Mouse (Mus musculus): Measurements from ENCODE around the gene Pomt2. TPM values are rescaled to one million over a fixed set of nuclear protein-coding genes. Genes with fewer than 3 reads are reported as not detected.

Gene Pomt2
- polyA plus RNA-seq, 1 experiment from 2014 or later: 21.2 TPM

GRCm38 (mm10) chr12:87132784-87133183 lies 15.0 kb downstream of the Pomt2 start:
- WGBS: 90% methylated on average over 9 of the region's 9 CpGs
- Histone ChIP-seq H3K4me3 (ENCODE audit: low read length) (no peak overlapping the region), H3K36me3 (ENCODE audit: control insufficient read depth, insufficient read depth, low read length) (peaks cover 15% of the 10 kb centered on the region; the same call in 1 of the 2 replicates), H3K27me3 (ENCODE audit: control insufficient read depth, insufficient read depth, low read length) (no peaks in the 10 kb centered on the region), H3K27ac (ENCODE audit: low read depth, low read length) (no peak overlapping the region), H3K9ac (ENCODE audit: low read depth, low read length) (no peak overlapping the region), H3K4me1 (ENCODE audit: control insufficient read depth, insufficient read depth, low read length) (no peaks in the 10 kb centered on the region), H3K9me3 (ENCODE audit: control insufficient read depth, low read length) (no peaks in the 10 kb centered on the region), H3K4me2 (replicated peaks; ENCODE audit: low read depth, low read length) (no peak overlapping the region)
- ATAC-seq (ENCODE audit: low FRiP score, low TSS enrichment): no peak

- Histone ChIP-seq H3K4me1 (ENCODE audit: control insufficient read depth, insufficient read depth, low read length) (no peaks in the 10 kb centered on the region), H3K4me2 (replicated peaks; ENCODE audit: low read depth, low read length) (no peak overlapping the region), H3K27me3 (ENCODE audit: control insufficient read depth, insufficient read depth, low read length) (no peaks in the 10 kb centered on the region), H3K27ac (ENCODE audit: low read depth, low read length) (no peak overlapping the region), H3K36me3 (ENCODE audit: control insufficient read depth, insufficient read depth, low read length) (peaks cover 12% of the 10 kb centered on the region; the same call in 1 of the 2 replicates), H3K9ac (ENCODE audit: low read depth, low read length) (no peak overlapping the region), H3K9me3 (ENCODE audit: control insufficient read depth, low read length) (no peaks in the 10 kb centered on the region), H3K4me3 (ENCODE audit: low read length) (no peak overlapping the region)
- no peak for ATAC-seq (ENCODE audit: low FRiP score, low TSS enrichment)
- 91% methylated on average over 6 of the region's 6 CpGs for WGBS
Measured at GRCm38 (mm10) chr12:87132210-87132609, 15.6 kb downstream of the Pomt2 start.

GRCm38 (mm10) chr12:87131619-87132018 lies 16.1 kb downstream of the Pomt2 start:
- peaks cover 12% of the 10 kb centered on the region; the same call in 1 of the 2 replicates for H3K36me3 ChIP-seq (ENCODE audit: control insufficient read depth, insufficient read depth, low read length)
- no peaks in the 10 kb centered on the region for H3K4me1 ChIP-seq (ENCODE audit: control insufficient read depth, insufficient read depth, low read length)
- H3K27me3 ChIP-seq (ENCODE audit: control insufficient read depth, insufficient read depth, low read length): no peaks in the 10 kb centered on the region
- no peak overlapping the region for H3K9ac ChIP-seq (ENCODE audit: low read depth, low read length)
- H3K4me3 ChIP-seq (ENCODE audit: low read length): no peak overlapping the region
- H3K27ac ChIP-seq (ENCODE audit: low read depth, low read length): no peak overlapping the region
- no peak overlapping the region for H3K4me2 ChIP-seq (replicated peaks; ENCODE audit: low read depth, low read length)
- no peaks in the 10 kb centered on the region for H3K9me3 ChIP-seq (ENCODE audit: control insufficient read depth, low read length)
- 70% methylated on average over 3 of the region's 3 CpGs for WGBS
- ATAC-seq (ENCODE audit: low FRiP score, low TSS enrichment): no peak

GRCm38 (mm10) chr12:87131181-87131580 lies 16.6 kb downstream of the Pomt2 start:
- no peak for ATAC-seq (ENCODE audit: low FRiP score, low TSS enrichment)
- no peaks in the 10 kb centered on the region for H3K27me3 ChIP-seq (ENCODE audit: control insufficient read depth, insufficient read depth, low read length)
- H3K4me2 ChIP-seq (replicated peaks; ENCODE audit: low read depth, low read length): no peak overlapping the region
- no peaks in the 10 kb centered on the region for H3K4me1 ChIP-seq (ENCODE audit: control insufficient read depth, insufficient read depth, low read length)
- H3K9ac ChIP-seq (ENCODE audit: low read depth, low read length): no peak overlapping the region
- no peak overlapping the region for H3K4me3 ChIP-seq (ENCODE audit: low read length)
- peaks cover 12% of the 10 kb centered on the region; the same call in 1 of the 2 replicates for H3K36me3 ChIP-seq (ENCODE audit: control insufficient read depth, insufficient read depth, low read length)
- no peak overlapping the region for H3K27ac ChIP-seq (ENCODE audit: low read depth, low read length)
- 80% methylated on average over 2 of the region's 2 CpGs for WGBS
- H3K9me3 ChIP-seq (ENCODE audit: control insufficient read depth, low read length): no peaks in the 10 kb centered on the region

- H3K27me3 ChIP-seq (ENCODE audit: control insufficient read depth, insufficient read depth, low read length): no peaks in the 10 kb centered on the region
- ATAC-seq (ENCODE audit: low FRiP score, low TSS enrichment): no peak
- no peaks in the 10 kb centered on the region for H3K4me1 ChIP-seq (ENCODE audit: control insufficient read depth, insufficient read depth, low read length)
- no peak overlapping the region for H3K9ac ChIP-seq (ENCODE audit: low read depth, low read length)
- H3K27ac ChIP-seq (ENCODE audit: low read depth, low read length): no peak overlapping the region
- no peak overlapping the region for H3K4me2 ChIP-seq (replicated peaks; ENCODE audit: low read depth, low read length)
- H3K4me3 ChIP-seq (ENCODE audit: low read length): no peak overlapping the region
- peaks cover 10% of the 10 kb centered on the region; the same call in 1 of the 2 replicates for H3K36me3 ChIP-seq (ENCODE audit: control insufficient read depth, insufficient read depth, low read length)
- no peaks in the 10 kb centered on the region for H3K9me3 ChIP-seq (ENCODE audit: control insufficient read depth, low read length)
- WGBS: 88% methylated on average over 4 of the region's 4 CpGs
Measured at GRCm38 (mm10) chr12:87130224-87130623, 17.5 kb downstream of the Pomt2 start.

- H3K27ac ChIP-seq (ENCODE audit: low read depth, low read length): no peak overlapping the region
- ATAC-seq (ENCODE audit: low FRiP score, low TSS enrichment): no peak
- H3K4me2 ChIP-seq (replicated peaks; ENCODE audit: low read depth, low read length): no peak overlapping the region
- H3K36me3 ChIP-seq (ENCODE audit: control insufficient read depth, insufficient read depth, low read length): peaks cover 25% of the 10 kb centered on the region; the same call in 1 of the 2 replicates
- H3K4me1 ChIP-seq (ENCODE audit: control insufficient read depth, insufficient read depth, low read length): no peaks in the 10 kb centered on the region
- no peaks in the 10 kb centered on the region for H3K27me3 ChIP-seq (ENCODE audit: control insufficient read depth, insufficient read depth, low read length)
- no peak overlapping the region for H3K9ac ChIP-seq (ENCODE audit: low read depth, low read length)
- H3K4me3 ChIP-seq (ENCODE audit: low read length): no peak overlapping the region
- 65% methylated on average over 4 of the region's 4 CpGs for WGBS
- no peaks in the 10 kb centered on the region for H3K9me3 ChIP-seq (ENCODE audit: control insufficient read depth, low read length)
Measured at GRCm38 (mm10) chr12:87127256-87127655, 20.5 kb downstream of the Pomt2 start.

GRCm38 (mm10) chr12:87121918-87122589 lies 25.7 kb downstream of the Pomt2 start:
- no peak overlapping the region for H3K4me3 ChIP-seq (ENCODE audit: low read length)
- no peaks in the 10 kb centered on the region for H3K4me1 ChIP-seq (ENCODE audit: control insufficient read depth, insufficient read depth, low read length)
- no peak overlapping the region for H3K27ac ChIP-seq (ENCODE audit: low read depth, low read length)
- H3K27me3 ChIP-seq (ENCODE audit: control insufficient read depth, insufficient read depth, low read length): no peaks in the 10 kb centered on the region
- no peak overlapping the region for H3K9ac ChIP-seq (ENCODE audit: low read depth, low read length)
- peaks cover 32% of the 10 kb centered on the region for H3K36me3 ChIP-seq (ENCODE audit: control insufficient read depth, insufficient read depth, low read length)
- H3K4me2 ChIP-seq (replicated peaks; ENCODE audit: low read depth, low read length): no peak overlapping the region
- ATAC-seq (ENCODE audit: low FRiP score, low TSS enrichment): no peak
- H3K9me3 ChIP-seq (ENCODE audit: control insufficient read depth, low read length): no peaks in the 10 kb centered on the region
- WGBS: 73% methylated on average over 4 of the region's 4 CpGs

- no peak overlapping the region for H3K4me3 ChIP-seq (ENCODE audit: low read length)
- H3K9me3 ChIP-seq (ENCODE audit: control insufficient read depth, low read length): no peaks in the 10 kb centered on the region
Measured at GRCm38 (mm10) chr12:87107357-87107977, 40.3 kb downstream of the Pomt2 start.

GRCm38 (mm10) chr12:87104796-87105195 lies 43.0 kb downstream of the Pomt2 start:
- H3K4me1 ChIP-seq (ENCODE audit: control insufficient read depth, insufficient read depth, low read length): peaks cover 10% of the 10 kb centered on the region; the same call in 1 of the 2 replicates
- H3K36me3 ChIP-seq (ENCODE audit: control insufficient read depth, insufficient read depth, low read length): peaks cover 5% of the 10 kb centered on the region; the same call in 1 of the 2 replicates
- no peak overlapping the region for H3K4me3 ChIP-seq (ENCODE audit: low read length)
- H3K9me3 ChIP-seq (ENCODE audit: control insufficient read depth, low read length): no peaks in the 10 kb centered on the region
- WGBS: 78% methylated on average over 4 of the region's 4 CpGs
- no peak overlapping the region for H3K9ac ChIP-seq (ENCODE audit: low read depth, low read length)
- H3K4me2 ChIP-seq (replicated peaks; ENCODE audit: low read depth, low read length): no peak overlapping the region
- no peak overlapping the region for H3K27ac ChIP-seq (ENCODE audit: low read depth, low read length)
- H3K27me3 ChIP-seq (ENCODE audit: control insufficient read depth, insufficient read depth, low read length): peaks cover 23% of the 10 kb centered on the region
- no peak for ATAC-seq (ENCODE audit: low FRiP score, low TSS enrichment)

More at GRCm38 (mm10) chr12:87107357-87107977, 40.3 kb downstream of the Pomt2 start:
- 41% methylated on average over 3 of the region's 3 CpGs for WGBS
- Histone ChIP-seq H3K27ac (ENCODE audit: low read depth, low read length) (no peak overlapping the region), H3K9ac (ENCODE audit: low read depth, low read length) (no peak overlapping the region), H3K4me1 (ENCODE audit: control insufficient read depth, insufficient read depth, low read length) (peaks cover 1% of the 10 kb centered on the region; the same call in 1 of the 2 replicates), H3K27me3 (ENCODE audit: control insufficient read depth, insufficient read depth, low read length) (peaks cover 6% of the 10 kb centered on the region), H3K36me3 (ENCODE audit: control insufficient read depth, insufficient read depth, low read length) (peaks cover 17% of the 10 kb centered on the region; the same call in 1 of the 2 replicates), H3K4me2 (replicated peaks; ENCODE audit: low read depth, low read length) (no peak overlapping the region)
- no peak for ATAC-seq (ENCODE audit: low FRiP score, low TSS enrichment)
